Mouse (Mus musculus) CH12.LX (cell line): ENCODE results near the gene Insrr.

Source experiments
- CTCF ChIP-seq, 2 experiments: IDR thresholded peaks in 1 of 2; conservative IDR thresholded peaks in 1 of 2; 2 replicates each; pipeline ENCODE4 v1.5.1; 2011 to 2012; ENCODE audit warnings: low read depth in 2 of 2, low read length in 2 of 2, improper control_type of control experiment in 1 of 2, inconsistent platforms in 1 of 2, mild to moderate bottlenecking in 1 of 2, moderate library complexity in 1 of 2
- EP300 ChIP-seq: IDR thresholded peaks from 2 replicates; pipeline ENCODE4 v1.6.1; 2011; ENCODE audit warnings: low read length, improper control_type of control experiment
- HCFC1 ChIP-seq: IDR thresholded peaks from 2 replicates; pipeline ENCODE4 v1.6.1; 2012; ENCODE audit warnings: low read depth, mild to moderate bottlenecking, inconsistent platforms, low read length, improper control_type of control experiment
- MAX ChIP-seq: IDR thresholded peaks from 2 replicates; pipeline ENCODE4 v1.6.1; 2011; ENCODE audit warnings: low read length, improper control_type of control experiment
- NRF1 ChIP-seq: IDR thresholded peaks from 2 replicates; pipeline ENCODE4 v1.6.1; 2014; ENCODE audit warnings: low read depth, mild to moderate bottlenecking, inconsistent platforms, low read length, improper control_type of control experiment, moderate library complexity
- POLR2A ChIP-seq: IDR thresholded peaks from 2 replicates; pipeline ENCODE4 v1.6.1; 2011; ENCODE audit warnings: low read depth, mild to moderate bottlenecking, improper control_type of control experiment, low read length

DNA sequence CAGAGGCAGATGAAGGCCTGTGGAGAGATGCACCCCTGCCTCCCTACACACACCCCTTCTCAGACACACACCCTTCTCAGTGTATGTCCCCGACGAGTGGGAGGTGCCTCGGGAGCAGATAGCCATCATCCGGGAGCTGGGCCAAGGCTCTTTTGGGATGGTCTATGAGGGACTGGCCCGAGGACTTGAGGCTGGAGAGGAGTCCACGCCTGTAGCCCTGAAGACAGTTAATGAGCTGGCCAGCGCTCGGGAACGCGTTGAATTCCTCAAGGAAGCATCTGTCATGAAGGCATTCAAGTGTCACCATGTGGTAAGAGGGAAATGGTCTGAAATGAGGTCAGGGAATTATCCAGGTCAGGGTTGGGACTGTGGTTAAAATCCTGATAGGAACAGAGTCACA lies 16.1 kb downstream of the Insrr start:
- TF ChIP-seq CTCF (conservative IDR thresholded peaks at IDR 0.05 in 1 of 2, IDR thresholded peaks at IDR 0.05 in 1 of 2; ENCODE audit: low read depth in 2 of 2, low read length in 2 of 2) (no peak), NRF1 (no peak), HCFC1 (no peak), POLR2A (no peak), EP300 (no peak), MAX (no peak)
